ENCODE assay signal across 28 mouse cellular contexts in genomic region chrX:115030381-115031136, GRCm38 (mm10).
A peak's percentile ranks its signal among the peaks of the same experiment; 100 is the strongest.
DNase-seq lines count a peak whose midpoint lies in the region; ATAC-seq and TF ChIP-seq lines count a peak whose summit lies in the region.
"Had no signal": no experiment of that assay in that cellular context is flagged by ENCODE, and none has a peak within 500 bp of the region (broad histone marks: within the 10 kb centered on the region; RNA-seq: fewer than 3 reads in every experiment).

No protein-coding gene starts in this region.

- no peak overlapping the region for H3K9ac ChIP-seq in kidney, postnatal 0 days (ENCODE audit: low read depth, low read length)
- H3K9ac ChIP-seq in kidney, embryonic 14.5 days (ENCODE audit: low read depth, low read length) = no peak overlapping the region
- no peak overlapping the region for H3K9ac ChIP-seq in MEL (ENCODE audit: control insufficient read depth, low read depth, low read length, poor library complexity, severe bottlenecking)
- H3K9ac ChIP-seq in forebrain, embryonic 11.5 days (ENCODE audit: low read length) = no peak overlapping the region
- H3K9ac ChIP-seq: embryonic facial prominence, embryonic 13.5 days; forebrain, embryonic 12.5 days; forebrain, postnatal 0 days; heart, embryonic 13.5 days; hindbrain, embryonic 15.5 days; limb, embryonic 15.5 days; liver, embryonic 14.5 days had no signal

- H3K27ac ChIP-seq in kidney, postnatal 0 days = no peak overlapping the region
- no peak overlapping the region for H3K27ac ChIP-seq in kidney, embryonic 14.5 days (ENCODE audit: low read depth, low read length)
- no peak overlapping the region for H3K27ac ChIP-seq in MEL (ENCODE audit: control insufficient read depth, low read depth, low read length)
- H3K27ac ChIP-seq in midbrain, embryonic 10.5 days (replicated peaks) = no peak overlapping the region
- H3K27ac ChIP-seq in forebrain, embryonic 11.5 days (ENCODE audit: low read depth, low read length) = no peak overlapping the region
- H3K27ac ChIP-seq: embryonic facial prominence, embryonic 13.5 days; forebrain, embryonic 12.5 days; heart, embryonic 13.5 days; hindbrain, embryonic 15.5 days; limb, embryonic 10.5 days; limb, embryonic 15.5 days; liver, embryonic 14.5 days; macrophage had no signal

- no peak overlapping the region for H3K4me3 ChIP-seq in kidney, postnatal 0 days (replicated peaks; ENCODE audit: low read depth, low read length)
- H3K4me3 ChIP-seq in kidney, embryonic 14.5 days (ENCODE audit: low read length) = no peak overlapping the region
- H3K4me3 ChIP-seq in MEL (ENCODE audit: control insufficient read depth in 1 of 2, insufficient read depth in 1 of 2, low read depth in 2 of 2, low read length in 2 of 2) = no peak overlapping the region
- H3K4me3 ChIP-seq in midbrain, embryonic 10.5 days = no peak overlapping the region
- H3K4me3 ChIP-seq in forebrain, embryonic 11.5 days (ENCODE audit: low read depth, low read length) = no peak overlapping the region
- H3K4me3 ChIP-seq: embryonic facial prominence, embryonic 13.5 days; erythroblast, embryonic 14.5 days; forebrain, embryonic 12.5 days; heart, embryonic 13.5 days; hindbrain, embryonic 15.5 days; limb, embryonic 10.5 days; limb, embryonic 15.5 days had no signal

- no peaks in the 10 kb centered on the region for H3K9me3 ChIP-seq in kidney, postnatal 0 days (replicated peaks; ENCODE audit: low read length)
- H3K9me3 ChIP-seq in kidney, embryonic 14.5 days (ENCODE audit: control insufficient read depth, low read length) = no peaks in the 10 kb centered on the region
- no peaks in the 10 kb centered on the region for H3K9me3 ChIP-seq in MEL (replicated peaks; ENCODE audit: insufficient read depth, low read length)
- no peaks in the 10 kb centered on the region for H3K9me3 ChIP-seq in midbrain, embryonic 10.5 days (replicated peaks)
- H3K9me3 ChIP-seq in forebrain, embryonic 11.5 days (ENCODE audit: control insufficient read depth, low read length) = no peaks in the 10 kb centered on the region
- H3K9me3 ChIP-seq: embryonic facial prominence, embryonic 13.5 days; forebrain, embryonic 12.5 days; heart, embryonic 13.5 days; hindbrain, embryonic 15.5 days; limb, embryonic 10.5 days; limb, embryonic 15.5 days had no signal

- H3K4me2 ChIP-seq in kidney, postnatal 0 days (ENCODE audit: low read length) = no peak overlapping the region
- H3K4me2 ChIP-seq in kidney, embryonic 14.5 days (replicated peaks; ENCODE audit: low read depth, low read length) = no peak overlapping the region
- H3K4me2 ChIP-seq in forebrain, embryonic 11.5 days (ENCODE audit: low read depth, low read length, severe bottlenecking) = no peak overlapping the region
- H3K4me2 ChIP-seq: embryonic facial prominence, embryonic 13.5 days; forebrain, embryonic 12.5 days; heart, embryonic 13.5 days; hindbrain, embryonic 15.5 days; limb, embryonic 15.5 days; midbrain, embryonic 11.5 days had no signal

- H3K27me3 ChIP-seq in kidney, postnatal 0 days (ENCODE audit: insufficient read depth, low read length) = no peaks in the 10 kb centered on the region
- no peaks in the 10 kb centered on the region for H3K27me3 ChIP-seq in kidney, embryonic 14.5 days (ENCODE audit: control insufficient read depth, insufficient read depth, low read length)
- H3K27me3 ChIP-seq in MEL (ENCODE audit: control insufficient read depth in 1 of 2, insufficient read depth in 2 of 2, low read length in 2 of 2) = no peaks in the 10 kb centered on the region
- no peaks in the 10 kb centered on the region for H3K27me3 ChIP-seq in midbrain, embryonic 10.5 days (ENCODE audit: low read depth, poor library complexity, severe bottlenecking)
- H3K27me3 ChIP-seq in forebrain, embryonic 11.5 days (ENCODE audit: control insufficient read depth, insufficient read depth, low read length) = no peaks in the 10 kb centered on the region
- H3K27me3 ChIP-seq: embryonic facial prominence, embryonic 13.5 days; forebrain, embryonic 12.5 days; heart, embryonic 13.5 days; hindbrain, embryonic 15.5 days; limb, embryonic 15.5 days had no signal

- 90% methylated on average over 1 of the region's 1 CpGs for WGBS in kidney, postnatal 0 days
- WGBS in kidney, embryonic 14.5 days = 100% methylated on average over 1 of the region's 1 CpGs
- 84% methylated on average over 1 of the region's 1 CpGs for WGBS in midbrain, embryonic 10.5 days
- 85% methylated on average over 1 of the region's 1 CpGs for WGBS in forebrain, embryonic 11.5 days

- no peaks in the 10 kb centered on the region for H3K4me1 ChIP-seq in kidney, postnatal 0 days (replicated peaks; ENCODE audit: insufficient read depth, low read length)
- H3K4me1 ChIP-seq in kidney, embryonic 14.5 days (ENCODE audit: control insufficient read depth, insufficient read depth, low read length) = no peaks in the 10 kb centered on the region
- H3K4me1 ChIP-seq in MEL (ENCODE audit: control insufficient read depth in 1 of 2, insufficient read depth in 2 of 2, low read length in 2 of 2) = peaks cover 0 to 8% of the 10 kb centered on the region in 2 experiments; a peak in 2 of 4 replicates
- no peaks in the 10 kb centered on the region for H3K4me1 ChIP-seq in midbrain, embryonic 10.5 days
- no peaks in the 10 kb centered on the region for H3K4me1 ChIP-seq in forebrain, embryonic 11.5 days (replicated peaks; ENCODE audit: control insufficient read depth, insufficient read depth, low read length)
- H3K4me1 ChIP-seq: embryonic facial prominence, embryonic 13.5 days; forebrain, embryonic 12.5 days; heart, embryonic 13.5 days; hindbrain, embryonic 15.5 days; limb, embryonic 10.5 days; limb, embryonic 15.5 days had no signal

- no peaks in the 10 kb centered on the region for H3K36me3 ChIP-seq in kidney, postnatal 0 days (ENCODE audit: insufficient read depth, low read length)
- H3K36me3 ChIP-seq in kidney, embryonic 14.5 days (ENCODE audit: control insufficient read depth, insufficient read depth, low read length) = no peaks in the 10 kb centered on the region
- peaks cover 0 to 5% of the 10 kb centered on the region in 2 experiments; a peak in 2 of 4 replicates for H3K36me3 ChIP-seq in MEL (ENCODE audit: control insufficient read depth in 1 of 2, insufficient read depth in 2 of 2, low read length in 2 of 2)
- no peaks in the 10 kb centered on the region for H3K36me3 ChIP-seq in midbrain, embryonic 10.5 days
- H3K36me3 ChIP-seq in forebrain, embryonic 11.5 days (ENCODE audit: control insufficient read depth, insufficient read depth, low read length) = no peaks in the 10 kb centered on the region
- H3K36me3 ChIP-seq: embryonic facial prominence, embryonic 13.5 days; forebrain, embryonic 12.5 days; heart, embryonic 13.5 days; hindbrain, embryonic 15.5 days; limb, embryonic 10.5 days; limb, embryonic 15.5 days had no signal

- TF ChIP-seq POLR2A in MEL (IDR thresholded peaks at IDR 0.05; ENCODE audit: control insufficient read depth in 1 of 2, insufficient read depth in 1 of 2, low read depth in 1 of 2, low read length in 2 of 2, poor library complexity in 1 of 2) = no peak

- no peak for TF ChIP-seq CTCF in kidney, postnatal 0 days (IDR thresholded peaks at IDR 0.05; ENCODE audit: low read depth)
- TF ChIP-seq CTCF in MEL (IDR thresholded peaks at IDR 0.05 in 2 of 3, conservative IDR thresholded peaks at IDR 0.05 in 1 of 3; ENCODE audit: control insufficient read depth in 1 of 3, insufficient read depth in 1 of 3, low read depth in 2 of 3, low read length in 3 of 3, poor library complexity in 1 of 3, severe bottlenecking in 1 of 3) = no peak

- DNase-seq in kidney, postnatal 0 days (ENCODE audit: low spot score) = peak; percentile 4
- DNase-seq in MEL (ENCODE audit: low read depth, low spot score) (peak; percentile 14), R1 (ENCODE audit: low read depth, low spot score) (peak; percentile 78)
- DNase-seq in lung, postnatal 10 days = peak; percentile 2
- DNase-seq in midbrain, embryonic 10.5 days (ENCODE audit: low spot score) = no peak
- no peak for DNase-seq in forebrain, embryonic 11.5 days (ENCODE audit: low spot score)
- no peak for DNase-seq in adrenal gland, adult 8-10 months
- DNase-seq: B cell, adult 2 months; cerebellum, adult 8-10 months; cerebellum, postnatal 25 days; forebrain, postnatal 0 days; gastrocnemius, postnatal 10 days; heart, postnatal 10 days; layer of hippocampus, postnatal 36 days; right cerebral cortex, postnatal 25 days; thymus, postnatal 14 days had no signal

- TF ChIP-seq EP300 in MEL (IDR thresholded peaks at IDR 0.05; ENCODE audit: low read depth in 1 of 2, low read length in 2 of 2) = no peak

- no peak for TF ChIP-seq RAD21 in MEL (IDR thresholded peaks at IDR 0.05; ENCODE audit: low read depth, low read length)

- no peak for ATAC-seq in kidney, postnatal 0 days (replicated peaks; ENCODE audit: low FRiP score, low read depth)
- ATAC-seq in kidney, embryonic 14.5 days (ENCODE audit: low FRiP score, low TSS enrichment) = no peak
- ATAC-seq in forebrain, embryonic 11.5 days (replicated peaks; ENCODE audit: low FRiP score) = no peak
- ATAC-seq: forebrain, postnatal 0 days; midbrain, embryonic 16.5 days had no signal

- H3K79me2 ChIP-seq in MEL (ENCODE audit: control insufficient read depth, insufficient read depth, low read length, poor library complexity) = no peaks in the 10 kb centered on the region

TF ChIP-seq in MEL, 35 proteins besides CTCF, POLR2A, EP300 and RAD21:
- TF ChIP-seq USF1 (IDR thresholded peaks at IDR 0.05; ENCODE audit: low read depth, low read length) (no peak), SMC3 (IDR thresholded peaks at IDR 0.05; ENCODE audit: low read depth, low read length) (no peak), TBP (IDR thresholded peaks at IDR 0.05; ENCODE audit: low read depth, low read length) (no peak), POLR2AphosphoS5 (IDR thresholded peaks at IDR 0.05; ENCODE audit: borderline replicate concordance, low read depth, low read length) (no peak)

Comparison
In these comparisons a context has a peak if more than half of its experiments do, and no peak if none do; other contexts are left out.
1. DNase-seq: peak in kidney, postnatal 0 days (single experiment), MEL (single experiment), R1 (single experiment) and lung, postnatal 10 days (single experiment); none in midbrain, embryonic 10.5 days (single experiment), forebrain, embryonic 11.5 days (single experiment) and adrenal gland, adult 8-10 months (single experiment).